Mouse (Mus musculus) gastrocnemius, postnatal 25 days (tissue): ENCODE results near the gene Sv2c. TPM values are rescaled to one million over a fixed set of nuclear protein-coding genes. Genes with fewer than 3 reads are reported as not detected.
"Not testable (repeated sequence)": the region's sequence is repeated elsewhere in the genome, so short reads cannot be mapped to it uniquely, and the experiment has no call there.

Source experiments
- DNase-seq: peaks from one replicate; pipeline ENCODE4 v3.0.0; 2022
- total RNA-seq, 2 experiments: library from RNA; stranded (reverse); gene quantifications; 1 replicate in 1 of 2; 2 replicates in 1 of 2; pipeline ENCODE4 v1.2.3; 2021

Sv2c gene
- total RNA-seq, 2 experiments from 2014 or later = 0.10 to 0.35 TPM

DNA sequence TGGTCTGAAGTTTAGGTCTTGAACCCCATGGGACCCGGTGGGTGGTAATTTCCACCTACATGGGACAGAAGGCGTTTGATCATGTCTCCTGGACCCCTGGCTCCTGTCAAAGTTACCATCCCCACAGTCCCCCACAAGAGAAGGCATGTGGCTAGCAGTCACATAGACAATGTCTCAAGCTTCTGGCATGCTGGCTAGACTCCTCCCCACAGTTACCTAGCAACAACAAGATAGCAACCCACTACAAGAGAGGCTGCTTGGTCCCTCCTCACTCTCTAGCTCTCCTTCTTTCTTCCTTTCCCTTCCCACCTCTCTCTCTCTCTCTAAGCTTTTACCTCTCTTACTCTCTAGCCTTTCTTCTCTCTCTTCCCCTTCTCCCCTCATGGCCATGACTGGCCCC, 164.3 kb downstream of the Sv2c start:
- not testable (repeated sequence) for DNase-seq

DNA sequence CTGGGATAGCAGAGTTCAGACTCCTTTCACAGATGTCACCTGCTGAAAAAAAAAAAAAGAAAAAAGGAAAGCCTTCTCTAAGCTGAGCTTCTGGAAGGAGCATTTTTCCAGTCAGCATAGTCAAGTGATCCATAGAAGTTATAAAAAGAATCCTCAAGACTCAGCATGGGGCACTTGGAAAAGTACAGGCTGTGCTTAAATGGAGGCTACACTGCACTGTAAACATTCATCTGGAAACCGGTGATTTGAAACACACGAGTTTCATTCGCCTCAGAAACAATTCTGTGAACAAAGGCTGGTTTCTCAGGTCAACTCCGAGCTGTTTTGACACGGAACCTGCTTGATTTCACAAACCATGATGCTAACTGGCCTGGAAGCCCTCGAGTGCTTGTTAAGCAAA, 165.6 kb downstream of the Sv2c start:
- DNase-seq = no peak

DNA sequence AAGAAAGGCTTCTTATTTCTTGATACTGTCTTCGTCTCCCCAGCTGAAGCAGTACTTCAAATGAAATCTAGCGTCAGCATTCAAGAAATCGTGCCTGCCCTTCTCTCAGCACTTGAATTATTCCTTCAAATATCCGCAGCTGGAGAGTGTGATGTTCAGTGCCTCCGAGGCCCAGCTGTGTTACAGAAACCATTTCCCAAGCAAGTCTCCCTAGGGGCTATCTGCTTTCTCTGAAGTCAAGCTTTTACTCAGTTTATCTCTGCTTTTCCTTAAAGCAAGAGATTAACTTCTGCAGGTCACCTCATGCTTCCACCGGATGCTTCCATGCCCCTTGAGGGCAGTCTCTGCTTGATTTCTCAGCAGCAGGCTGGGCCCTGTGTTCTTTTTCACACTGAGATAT, 166.8 kb downstream of the Sv2c start:
- DNase-seq = no peak

DNA sequence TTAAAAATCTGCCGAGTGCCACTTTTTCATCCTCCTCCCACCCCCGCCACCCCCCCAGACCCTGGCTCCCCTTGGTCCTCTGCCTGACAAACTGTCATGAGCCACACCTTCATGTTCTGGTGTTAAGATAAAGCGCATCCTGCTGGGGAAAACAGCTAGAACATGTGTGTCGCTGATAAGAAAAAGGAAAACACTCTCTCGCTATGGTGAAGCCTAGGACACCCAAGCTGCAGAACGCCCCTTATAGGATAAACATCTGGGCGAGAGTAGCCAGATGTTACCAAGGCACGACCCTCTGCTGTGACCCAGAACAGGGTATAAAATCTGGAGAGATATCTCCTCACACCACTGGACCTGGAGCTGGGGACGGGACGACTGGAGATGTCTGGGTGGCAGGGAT, 167.2 kb downstream of the Sv2c start:
- no peak for DNase-seq

DNA sequence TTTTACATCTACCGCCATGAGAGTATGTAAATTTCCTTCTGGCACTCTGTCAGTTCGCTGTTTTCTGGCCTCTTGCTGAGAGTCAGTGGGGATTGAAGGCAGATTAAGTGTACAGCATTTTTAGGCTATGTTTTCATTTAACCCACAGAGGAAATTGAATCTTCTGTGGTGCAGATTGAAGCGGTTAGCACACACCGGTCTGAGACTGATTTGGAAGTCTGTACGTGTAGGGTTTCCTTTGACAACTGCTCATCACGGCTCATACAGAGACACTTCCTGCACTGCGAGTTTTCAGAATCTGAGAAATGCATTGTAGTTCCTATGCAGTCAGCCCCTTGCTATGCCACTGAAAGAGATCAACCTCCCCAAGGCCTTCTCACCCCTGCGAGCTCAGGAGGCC, 168.2 kb downstream of the Sv2c start:
- no peak for DNase-seq

DNA sequence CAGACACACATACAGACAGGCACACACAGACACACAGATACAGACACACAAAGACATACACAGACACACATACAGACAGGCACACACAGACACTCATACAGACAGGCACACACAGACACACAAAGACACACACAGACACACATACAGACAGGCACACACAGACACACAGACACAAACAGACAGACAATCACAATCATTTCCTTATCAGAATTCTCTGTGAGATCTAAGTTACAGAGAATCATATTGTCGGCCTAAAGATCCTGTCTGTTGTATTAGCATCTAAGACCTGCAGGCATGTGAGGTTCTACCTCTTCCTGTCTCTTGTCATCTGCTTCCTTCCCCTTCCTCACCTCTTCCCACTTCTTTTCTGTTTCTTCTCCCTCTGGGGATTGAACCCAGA, 168.7 kb downstream of the Sv2c start:
- no peak for DNase-seq

DNA sequence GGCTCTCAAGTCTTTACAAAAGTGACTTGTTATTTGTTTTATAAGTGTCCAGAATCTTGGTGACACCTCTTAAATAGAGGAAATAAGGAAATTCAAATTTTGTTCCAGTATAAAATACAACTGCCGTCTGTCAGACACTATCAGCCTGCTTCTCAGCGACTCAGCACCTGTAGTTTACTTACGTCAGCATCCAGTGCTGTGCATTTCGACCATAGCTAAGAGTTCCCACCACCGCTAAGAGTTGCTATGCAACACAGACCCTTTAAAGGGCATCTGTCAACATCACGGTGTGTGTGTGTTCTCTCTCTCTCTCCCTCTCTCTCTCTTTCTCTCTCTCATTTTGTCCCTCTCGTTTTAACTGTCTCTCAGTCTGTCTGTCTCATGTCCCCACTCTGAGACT, 170.5 kb downstream of the Sv2c start:
- no peak for DNase-seq

DNA sequence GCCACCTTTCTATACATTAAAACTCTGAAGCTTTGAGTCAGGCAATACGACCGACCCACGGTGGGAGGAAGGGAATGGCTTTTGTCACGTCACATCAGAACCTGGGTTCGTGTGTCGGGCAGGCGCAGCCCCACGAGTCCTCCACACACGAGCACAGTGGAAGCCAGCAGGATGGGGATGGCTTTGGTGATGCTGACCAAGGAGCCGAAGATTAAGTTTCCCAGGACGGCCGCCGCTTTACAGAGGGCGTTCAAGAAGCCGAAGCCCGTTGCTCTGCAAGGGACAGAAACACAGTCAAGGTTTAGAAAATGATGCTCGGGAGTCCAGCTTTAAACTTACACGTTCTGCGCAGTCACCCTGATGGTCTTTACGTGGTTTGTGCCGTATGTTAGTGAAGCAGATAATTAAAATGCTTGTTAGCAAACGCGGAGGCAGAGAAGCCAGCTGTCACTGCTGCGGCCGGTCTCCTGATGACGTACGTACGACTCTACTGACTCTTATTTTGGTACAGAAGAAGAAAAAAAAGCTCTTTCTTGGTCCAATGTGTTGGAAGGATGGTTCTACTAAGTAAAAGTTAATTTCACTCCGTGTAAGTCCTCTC, 171.1 kb downstream of the Sv2c start:
- no peak for DNase-seq

DNA sequence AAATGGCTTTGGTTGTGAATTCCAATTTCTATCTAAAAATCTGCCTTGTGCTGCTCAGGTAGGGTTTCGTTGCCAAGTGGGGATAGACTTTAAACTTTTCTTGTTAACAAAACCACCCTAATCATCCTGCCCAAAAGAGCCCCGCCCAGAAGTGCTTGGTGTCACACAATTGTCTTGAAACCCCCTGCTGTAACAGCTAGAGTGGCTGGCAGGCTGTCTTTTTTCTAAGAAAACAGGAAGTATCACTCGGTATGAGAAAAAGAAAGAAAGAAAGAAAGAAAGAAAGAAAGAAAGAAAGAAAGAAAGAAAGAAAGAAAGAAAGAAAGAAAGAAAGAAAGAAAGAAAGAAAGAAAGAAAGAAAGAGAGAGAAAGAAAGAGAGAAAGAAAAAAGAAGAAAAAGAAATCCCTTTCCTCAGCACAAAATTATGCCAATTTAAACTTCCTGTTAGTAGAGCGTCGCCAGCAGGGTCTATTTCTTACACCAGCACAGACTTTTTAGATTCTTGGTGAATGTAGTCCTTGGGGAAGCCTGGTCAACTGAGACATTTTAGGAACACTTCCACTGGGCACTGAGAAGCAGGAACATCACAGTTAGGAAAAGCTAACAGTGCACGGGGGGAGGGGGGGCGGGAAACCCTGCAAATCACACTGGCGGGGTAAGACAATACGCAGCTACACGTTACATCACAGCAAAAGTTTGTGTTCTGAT, 171.7 kb downstream of the Sv2c start:
- DNase-seq = no peak

DNA sequence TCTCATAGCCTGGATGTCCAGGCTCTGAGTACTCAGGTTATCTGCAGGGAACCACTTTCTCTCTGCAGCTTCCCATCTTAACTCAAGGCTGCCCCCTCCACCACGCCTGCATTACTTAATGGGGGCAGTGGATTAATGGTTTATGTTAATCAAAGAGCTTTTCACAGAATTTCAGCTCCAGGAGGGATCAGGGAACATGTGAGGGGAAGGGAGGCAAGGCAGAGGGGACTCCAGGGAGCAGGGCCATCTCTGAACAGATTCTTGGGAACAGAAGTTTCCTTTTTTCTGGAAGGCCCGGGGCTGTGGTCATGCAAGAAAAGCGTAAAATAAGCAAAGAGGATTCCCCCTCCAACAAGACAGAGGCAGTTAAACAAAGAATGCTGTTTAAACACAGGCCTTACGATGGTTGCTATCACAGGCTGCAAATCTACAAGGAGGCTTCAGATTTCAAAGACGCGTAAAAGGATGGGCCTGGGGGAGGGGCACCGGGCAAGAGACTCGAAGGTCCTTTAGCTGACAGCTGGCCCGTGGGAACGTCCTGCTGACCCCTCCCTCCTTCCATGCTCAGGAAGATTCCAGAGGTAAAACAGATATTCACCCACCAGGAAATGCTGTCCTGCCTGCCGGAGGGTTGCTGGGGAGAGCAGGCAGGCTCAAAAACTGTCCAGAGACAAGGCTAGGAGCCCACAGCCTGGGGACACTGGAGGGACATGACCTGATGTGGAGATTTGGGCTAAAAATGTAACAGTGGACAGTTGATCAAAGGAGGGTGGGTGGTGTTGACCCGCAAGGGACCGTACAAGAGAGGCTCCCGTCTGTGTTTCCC, 172.5 kb downstream of the Sv2c start:
- DNase-seq = no peak

DNA sequence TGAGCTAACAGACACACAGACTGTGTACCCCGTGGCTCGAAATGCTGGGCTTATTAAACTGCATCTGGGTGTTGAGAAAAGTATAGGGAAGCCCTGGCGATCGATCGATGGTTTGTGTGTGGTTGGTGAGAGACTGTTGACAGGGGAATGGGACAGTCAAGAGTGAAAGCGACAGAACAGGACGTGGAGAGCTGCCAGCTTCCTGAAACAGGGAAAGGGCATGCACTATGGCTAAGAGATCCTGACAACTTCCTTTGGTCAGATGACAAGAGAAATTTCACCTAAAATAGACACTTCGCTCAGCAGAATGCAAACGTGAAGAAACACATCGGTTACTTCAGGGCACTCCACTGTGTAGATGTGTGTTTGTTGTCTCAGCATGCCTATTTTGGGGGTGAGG, 175.2 kb downstream of the Sv2c start:
- no peak for DNase-seq

DNA sequence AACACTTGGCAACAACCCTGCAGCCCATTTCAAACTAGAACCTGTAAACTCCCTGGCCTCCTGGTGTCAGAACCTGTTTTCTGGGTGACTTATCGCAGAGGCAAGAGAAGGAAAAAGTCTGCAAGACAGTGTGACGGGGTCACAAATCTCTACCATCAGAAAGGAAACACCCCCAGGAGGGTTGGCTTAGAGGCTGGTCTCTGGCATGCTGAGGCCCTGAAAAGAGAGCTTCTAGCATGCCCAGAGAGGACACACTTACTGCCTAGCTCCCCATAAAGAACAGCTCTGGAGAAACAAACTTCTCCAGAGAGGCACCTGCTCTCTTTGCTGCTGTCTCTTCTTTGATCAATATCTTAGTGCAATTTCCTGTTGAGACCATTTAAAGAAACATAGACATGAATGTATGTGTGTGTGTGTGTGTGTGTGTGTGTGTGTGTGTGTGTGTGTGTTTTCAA, 176.0 kb downstream of the Sv2c start:
- no peak for DNase-seq

DNA sequence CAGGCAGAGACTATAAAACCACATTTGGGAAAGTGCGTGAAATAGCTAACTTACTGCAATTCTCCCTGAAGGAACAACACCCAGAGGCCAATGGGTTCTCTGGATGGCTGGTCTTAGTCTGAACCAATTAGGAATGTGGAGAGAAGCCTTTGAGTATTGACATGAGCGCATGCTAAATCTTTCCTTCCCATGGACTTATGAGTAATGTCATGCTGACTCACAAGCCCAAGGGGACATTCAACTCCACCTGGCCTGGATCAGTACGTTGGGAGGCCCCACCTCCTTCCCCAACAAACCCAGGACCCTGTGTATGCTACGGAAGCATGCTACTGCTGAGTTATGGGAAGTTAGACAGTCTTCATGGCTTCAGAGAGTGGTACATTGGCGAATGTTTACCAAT, 177.2 kb downstream of the Sv2c start:
- no peak for DNase-seq

DNA sequence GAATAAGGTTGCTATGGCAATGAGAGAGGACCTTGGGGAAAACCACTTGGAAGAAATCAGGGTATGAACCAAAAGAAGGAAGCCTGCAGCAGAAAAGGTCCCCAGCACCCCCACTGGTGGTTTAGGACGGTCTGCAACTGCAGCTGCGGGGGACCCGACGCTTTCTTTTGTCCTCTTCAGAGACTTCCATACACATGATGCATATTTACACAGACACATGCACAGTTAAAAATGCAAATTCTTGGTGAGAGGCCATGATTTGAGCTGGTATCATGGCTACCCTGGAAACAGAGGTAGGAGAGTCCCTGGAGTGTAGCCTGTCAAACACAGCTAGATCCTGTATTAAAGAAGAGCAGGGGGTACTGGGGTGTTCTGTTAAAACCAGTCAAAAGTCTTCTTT, 178.7 kb downstream of the Sv2c start:
- DNase-seq = no peak

DNA sequence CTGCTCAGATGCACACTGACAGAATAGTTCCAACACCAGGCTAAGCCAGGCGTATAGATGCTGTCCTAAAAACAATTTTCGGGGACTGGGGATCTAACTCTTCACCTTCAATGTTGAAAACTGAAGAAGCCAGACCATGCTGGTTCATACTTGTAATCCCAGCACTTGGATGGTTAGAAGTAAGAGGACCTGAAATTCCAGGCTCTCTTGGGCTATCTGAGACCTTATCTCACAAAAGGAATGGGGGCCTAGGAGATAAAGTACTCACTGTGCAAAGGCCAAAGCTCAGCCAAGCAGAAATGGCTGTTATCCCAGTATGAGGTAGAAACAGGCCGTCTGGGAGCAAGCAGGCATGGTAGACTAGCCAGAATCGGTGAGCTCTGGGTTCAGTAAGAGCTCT, 180.1 kb downstream of the Sv2c start:
- no peak for DNase-seq

DNA sequence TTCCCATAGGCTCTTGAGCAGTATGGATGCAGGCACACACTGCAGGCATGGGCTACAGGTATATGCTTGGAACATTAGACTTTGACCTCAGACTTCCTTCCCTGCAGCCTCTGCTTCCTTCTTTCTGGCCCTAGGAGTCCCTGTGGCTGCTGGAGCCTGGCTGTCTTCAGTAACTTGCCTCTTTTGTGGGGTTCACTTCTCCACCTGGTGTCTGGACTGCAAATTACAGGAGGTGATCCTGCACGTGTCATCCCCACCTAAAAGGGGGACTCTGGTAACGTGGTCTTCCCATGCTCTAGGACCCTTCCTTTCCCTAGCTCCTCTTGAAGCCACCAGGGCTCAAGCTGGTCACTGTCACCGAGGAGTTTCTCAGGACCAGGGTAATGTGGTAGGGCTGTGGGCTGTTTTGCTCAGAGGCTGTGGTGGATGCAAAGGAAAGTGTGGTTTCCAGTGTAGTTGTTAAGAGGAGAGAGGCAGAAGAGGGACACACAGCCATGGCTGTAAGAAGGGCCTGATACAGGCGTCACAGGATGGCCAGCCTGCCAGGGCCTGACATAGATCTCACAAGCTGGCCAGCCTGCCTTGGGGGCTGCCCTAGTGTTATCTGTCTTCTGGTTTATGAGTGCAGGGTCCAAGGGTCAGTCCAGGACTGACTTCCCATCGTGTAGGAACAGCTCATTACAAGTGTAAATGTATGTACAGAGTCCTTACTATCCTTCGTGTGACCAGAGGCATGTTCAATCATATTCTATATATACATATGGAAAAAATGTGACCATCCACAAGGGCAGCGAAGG, 181.1 kb downstream of the Sv2c start:
- no peak for DNase-seq

DNA sequence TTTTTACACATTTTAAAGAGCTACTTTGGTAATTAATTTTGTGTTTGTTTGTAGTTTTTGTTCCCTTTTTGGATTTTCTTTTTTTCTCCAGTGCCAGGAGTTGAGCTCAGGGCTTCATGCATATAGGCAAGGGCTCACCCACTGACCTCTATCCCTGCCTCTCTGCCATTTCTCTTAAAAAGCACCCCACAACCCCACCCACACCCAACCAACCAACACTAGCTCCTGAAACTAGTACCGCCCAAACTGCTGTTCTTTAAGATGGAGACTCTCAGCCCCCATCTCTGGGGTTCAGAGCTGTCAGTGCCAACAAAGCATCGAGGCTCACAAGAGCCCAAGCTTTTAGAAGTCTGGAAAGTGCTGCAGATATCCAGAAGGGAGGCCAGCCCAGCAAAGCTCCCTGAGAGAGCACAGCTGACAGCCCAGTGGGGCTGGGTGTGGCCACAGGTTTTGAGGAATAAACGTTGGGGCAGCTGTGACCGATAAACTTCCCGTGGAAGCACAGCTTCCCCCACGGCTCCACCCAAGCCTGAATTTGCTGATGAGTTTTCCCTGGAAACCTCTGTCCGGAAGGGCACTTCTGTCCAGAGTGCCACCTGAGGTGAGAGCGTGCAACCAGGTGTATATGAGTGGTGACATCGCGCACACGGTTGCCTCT, 181.8 kb downstream of the Sv2c start:
- no peak for DNase-seq

DNA sequence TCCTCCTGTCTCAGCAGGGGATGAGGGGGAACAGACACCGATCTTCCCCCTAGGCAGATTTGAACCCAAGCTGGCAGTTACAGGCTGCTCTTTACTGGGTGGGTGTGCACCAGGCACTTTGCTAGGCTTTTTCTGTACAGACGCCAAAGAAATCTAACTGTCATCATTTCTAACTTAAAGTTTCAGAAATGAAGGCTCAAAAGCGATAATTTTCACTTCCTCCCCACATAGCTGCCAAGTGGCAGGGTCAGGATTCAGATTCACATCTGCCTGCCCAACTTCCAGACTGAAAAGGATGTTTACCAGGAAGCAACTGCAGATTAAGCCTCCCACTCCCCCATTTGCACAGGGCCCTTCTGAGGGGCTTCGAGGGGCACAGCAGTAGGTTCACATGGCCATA, 183.0 kb downstream of the Sv2c start:
- no peak for DNase-seq

DNA sequence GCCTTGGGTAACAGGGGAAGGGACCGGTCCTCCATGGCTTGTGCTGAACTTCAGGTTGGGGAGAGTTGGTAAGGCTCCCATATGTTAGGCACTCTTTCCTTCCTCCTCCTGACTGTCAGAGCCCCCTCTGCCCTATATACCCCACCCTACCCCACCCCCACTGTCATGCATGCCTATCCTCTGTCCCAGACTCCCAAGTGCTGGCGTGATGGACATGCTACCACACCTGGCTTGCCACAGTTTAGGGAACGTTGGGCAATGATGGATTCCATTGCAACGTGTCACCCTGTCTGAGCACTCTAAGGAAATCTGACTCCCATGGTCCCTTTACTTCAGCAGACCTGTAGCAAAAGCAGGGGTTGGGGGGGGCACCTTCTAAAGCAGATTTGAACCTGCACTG, 183.6 kb downstream of the Sv2c start:
- DNase-seq = no peak

DNA sequence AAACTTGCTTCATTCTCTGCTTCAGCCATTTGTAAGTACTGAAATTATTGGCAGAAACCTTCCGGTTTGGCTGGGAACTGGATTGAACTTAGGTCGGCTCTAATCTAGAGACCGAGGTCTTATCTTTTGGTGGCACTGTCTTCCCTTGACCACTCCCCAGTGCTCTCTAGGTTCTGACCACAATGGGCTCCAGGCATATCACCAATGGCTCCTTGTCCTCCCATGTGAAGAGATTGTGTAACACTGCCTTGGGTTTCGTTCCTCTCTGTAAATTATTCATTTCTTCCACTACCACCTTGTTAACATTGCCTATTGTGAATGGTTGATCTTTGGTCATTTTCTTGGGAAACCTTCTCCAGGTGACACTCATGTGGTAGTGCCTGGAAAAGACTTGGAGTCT, 184.0 kb downstream of the Sv2c start:
- no peak for DNase-seq

DNA sequence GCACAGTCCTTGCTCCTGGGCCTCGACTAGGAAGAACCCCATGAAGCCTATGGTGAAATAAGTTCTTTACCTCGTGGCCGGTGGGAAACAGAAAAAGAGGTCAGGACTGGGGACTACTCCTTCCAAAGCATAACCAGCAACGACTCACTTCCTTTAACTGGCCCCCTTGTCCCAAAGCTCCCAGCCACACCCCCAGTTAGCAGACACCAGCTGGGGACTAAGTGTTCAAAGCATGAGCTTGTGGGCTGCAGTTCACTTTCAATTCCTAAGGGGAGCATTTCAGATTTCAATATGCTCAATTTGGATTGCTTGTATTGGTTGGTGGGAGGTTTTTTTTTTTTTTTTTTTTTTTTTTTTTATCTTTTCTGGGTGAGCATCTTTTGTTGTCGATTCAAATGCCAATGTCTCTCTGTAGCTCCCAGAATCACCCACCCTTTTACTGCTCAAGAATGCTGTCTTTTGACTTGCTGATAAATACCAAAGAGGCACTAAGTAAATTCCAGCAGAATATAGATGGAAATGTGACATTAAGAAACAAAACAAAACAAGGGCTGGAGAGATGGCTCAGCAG, 186.4 kb downstream of the Sv2c start:
- DNase-seq = no peak

DNA sequence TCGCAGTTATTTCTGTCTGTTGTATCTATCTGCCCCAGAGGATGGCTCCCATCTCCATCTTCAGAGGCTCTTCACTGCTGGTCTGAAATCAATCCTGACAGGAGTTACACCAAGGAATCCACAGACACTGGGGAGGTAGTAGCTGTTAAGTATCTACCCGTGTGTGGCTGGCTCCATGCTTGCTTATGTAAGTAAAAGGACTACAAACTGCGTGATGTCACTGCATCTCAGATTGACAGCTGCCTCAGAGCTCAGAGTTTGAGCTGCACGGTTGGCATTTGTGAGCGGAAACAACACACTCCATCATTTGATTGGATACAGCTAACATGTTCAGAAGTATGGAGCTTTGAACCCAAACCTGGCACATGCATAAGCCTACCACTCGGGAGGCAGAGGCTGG, 187.8 kb downstream of the Sv2c start:
- no peak for DNase-seq
